Mouse (Mus musculus) neural tube, embryonic 11.5 days (tissue): ENCODE measurements around the gene Ins1. TPM values are rescaled to one million over a fixed set of nuclear protein-coding genes. Genes with fewer than 3 reads are reported as not detected.

ENCODE experiments used
- ATAC-seq: fragments of 200-750 bp; cut with Nextera tagmentation; 2 replicates; pipeline ENCODE4 v1.8.0; 2017; ENCODE audit warnings: moderate number of reproducible peaks, mild to moderate bottlenecking, moderate TSS enrichment, moderate library complexity; ENCODE audit not compliant: insufficient read depth, low FRiP score, low TSS enrichment
- DNase-seq: peaks from one replicate; pipeline ENCODE4 v3.0.0-alpha.2; 2015; ENCODE audit warnings: low spot score
- H3K27ac ChIP-seq: fragments of 300-500 bp; sonication (generic); 2 replicates; pipeline ENCODE4 v1.5.1; 2014; ENCODE audit warnings: low read depth, mild to moderate bottlenecking, low read length
- H3K27me3 ChIP-seq: fragments of 300-500 bp; sonication (generic); 2 replicates; pipeline ENCODE4 v1.6.1; 2014; ENCODE audit warnings: mild to moderate bottlenecking, low read length, mixed read lengths; ENCODE audit not compliant: control insufficient read depth, insufficient read depth
- H3K36me3 ChIP-seq: fragments of 300-500 bp; sonication (generic); 2 replicates; pipeline ENCODE4 v1.6.1; 2014; ENCODE audit warnings: mild to moderate bottlenecking, low read length, moderate library complexity, mixed read lengths; ENCODE audit not compliant: control insufficient read depth, insufficient read depth
- H3K4me1 ChIP-seq: fragments of 300-500 bp; sonication (generic); 2 replicates; pipeline ENCODE4 v1.6.1; 2014; ENCODE audit warnings: low read length, mixed read lengths; ENCODE audit not compliant: control insufficient read depth, insufficient read depth
- H3K4me2 ChIP-seq: fragments of 300-500 bp; sonication (generic); 2 replicates; pipeline ENCODE4 v1.6.1; 2014; ENCODE audit warnings: low read depth, mild to moderate bottlenecking, moderate library complexity
- H3K4me3 ChIP-seq: fragments of 300-500 bp; sonication (generic); 2 replicates; pipeline ENCODE4 v1.5.1; 2014; ENCODE audit warnings: low read depth, low read length
- H3K9ac ChIP-seq: fragments of 300-500 bp; sonication (generic); 2 replicates; pipeline ENCODE4 v1.6.1; 2014; ENCODE audit warnings: mild to moderate bottlenecking, low read length
- H3K9me3 ChIP-seq: fragments of 300-500 bp; sonication (generic); 2 replicates; pipeline ENCODE4 v1.6.1; 2016; ENCODE audit warnings: low read length; ENCODE audit not compliant: control insufficient read depth
- polyA plus RNA-seq: library from polyadenylated mRNA; unstranded; fragments of >200 nt; fragmentation: Nextera tagmentation; extraction: Ambion mirVana; gene quantifications from 2 replicates; pipeline ENCODE4 v1.2.1, GENCODE M21; 2014

The Ins1 gene
- polyA plus RNA-seq = not detected in 2 replicates

DNA sequence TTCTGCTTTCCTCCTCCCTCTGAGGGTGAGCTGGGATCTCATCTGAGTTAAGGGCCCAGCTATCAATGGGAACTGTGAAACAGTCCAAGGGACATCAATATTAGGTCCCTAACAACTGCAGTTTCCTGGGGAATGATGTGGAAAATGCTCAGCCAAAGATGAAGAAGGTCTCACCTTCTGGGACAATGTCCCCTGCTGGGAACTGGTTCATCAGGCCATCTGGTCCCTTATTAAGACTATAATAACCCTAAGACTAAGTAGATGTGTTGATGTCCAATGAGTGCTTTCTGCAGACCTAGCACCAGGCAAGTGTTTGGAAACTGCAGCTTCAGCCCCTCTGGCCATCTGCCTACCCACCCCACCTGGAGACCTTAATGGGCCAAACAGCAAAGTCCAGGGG, at the start of gene Ins1:
Gene Ins1, plus strand, starts transcription at position 301 of the 400 bp plus-strand sequence.
- Histone ChIP-seq H3K4me2 (no peak within 1 kb of the TSS), H3K9me3 (no peaks in the 10 kb centered on the region), H3K27ac (no peak within 1 kb of the TSS), H3K4me3 (no peak within 1 kb of the TSS), H3K27me3 (no peaks in the 10 kb centered on the region), H3K4me1 (no peaks in the 10 kb centered on the region), H3K9ac (no peak within 1 kb of the TSS), H3K36me3 (no peaks in the 10 kb centered on the region)
- no peak for DNase-seq
- ATAC-seq = no peak
